Mouse (Mus musculus) heart, postnatal 10 days (tissue): ENCODE results near the gene Tns1. TPM values are rescaled to one million over a fixed set of nuclear protein-coding genes. Genes with fewer than 3 reads are reported as not detected.

Experiments
- DNase-seq, 2 experiments: peaks; one replicate each; pipeline ENCODE4 v3.0.0; 2021
- intact Hi-C: fragments of 180-260 bp; cut with DNase I; formaldehyde crosslinking; loops from one replicate; pipeline ENCODE4 v1.15.1; 2025
- total RNA-seq, 2 experiments: library from RNA; stranded (reverse); gene quantifications; 2 replicates each; pipeline ENCODE4 v1.2.3; 2021

Gene Tns1
- total RNA-seq, 2 experiments from 2014 or later, result 532 to 688 TPM

DNA sequence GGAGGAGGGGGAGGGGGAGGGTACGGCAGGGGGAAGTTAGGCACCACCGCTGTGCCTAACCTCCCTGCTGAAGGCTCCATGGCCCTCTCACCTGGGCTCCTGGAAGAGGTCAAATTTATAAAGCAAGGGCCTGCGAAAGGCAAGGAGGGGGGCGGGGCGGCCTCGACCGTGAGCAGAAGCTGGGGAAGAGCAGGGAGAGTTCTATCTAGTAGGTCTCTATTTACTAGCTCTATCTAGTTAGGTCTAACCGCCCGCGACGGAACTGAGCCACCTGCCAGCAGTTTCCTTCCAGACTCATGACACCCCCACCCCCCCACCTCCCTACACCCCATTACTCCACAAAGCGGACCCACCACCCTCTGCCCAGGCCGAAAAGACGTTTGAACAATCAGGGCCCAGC lies 56.4 kb downstream of the Tns1 start:
- intact Hi-C loops, result loop anchor here (2.0 kb wide), 1 partner anchor 29 kb away; no protein-coding TSS in a partner anchor
- no peak for DNase-seq

DNA sequence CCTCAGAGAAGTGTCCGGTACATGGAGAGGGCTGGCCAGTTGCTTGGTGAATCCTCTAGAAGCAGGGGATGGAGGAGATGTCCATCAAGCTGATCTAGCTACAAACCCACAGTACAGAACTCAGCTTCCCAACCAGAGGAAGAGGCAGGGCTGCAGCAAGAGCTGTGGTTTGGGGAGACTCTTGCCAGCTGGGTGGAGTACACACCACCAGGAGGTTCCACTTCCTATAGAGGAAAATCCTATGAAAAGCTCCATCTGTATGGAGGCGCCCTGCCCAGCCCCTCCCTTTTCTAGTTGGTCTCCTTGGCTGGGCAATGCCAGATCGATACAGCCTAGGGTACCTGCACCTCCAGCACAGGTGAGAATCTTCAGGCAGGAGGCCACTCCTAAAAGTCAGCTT lies 57.7 kb downstream of the Tns1 start:
- DNase-seq, result no peak
- intact Hi-C loops, result no loop called here

DNA sequence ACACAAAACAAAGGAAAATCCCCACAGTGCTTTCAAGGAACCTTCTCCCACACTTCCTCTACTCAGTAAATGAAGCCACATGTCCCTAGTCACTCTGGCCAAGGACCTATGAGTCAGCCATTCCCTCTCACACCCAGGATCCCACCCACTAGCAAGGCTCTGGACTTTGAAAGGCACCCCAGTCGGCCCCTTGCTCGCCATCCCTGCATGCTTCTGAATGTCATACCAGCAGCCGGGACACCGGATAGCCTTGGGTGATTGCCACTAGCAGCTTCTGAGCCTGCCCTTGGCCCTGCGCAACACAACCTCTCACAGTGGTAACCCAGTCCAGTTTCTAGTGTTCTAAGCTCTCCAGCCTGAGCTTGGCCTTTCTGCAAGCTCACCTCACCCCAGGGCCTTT lies 58.2 kb downstream of the Tns1 start:
- peak; percentile 74 to 79 for DNase-seq
- intact Hi-C loops, result no loop called here

DNA sequence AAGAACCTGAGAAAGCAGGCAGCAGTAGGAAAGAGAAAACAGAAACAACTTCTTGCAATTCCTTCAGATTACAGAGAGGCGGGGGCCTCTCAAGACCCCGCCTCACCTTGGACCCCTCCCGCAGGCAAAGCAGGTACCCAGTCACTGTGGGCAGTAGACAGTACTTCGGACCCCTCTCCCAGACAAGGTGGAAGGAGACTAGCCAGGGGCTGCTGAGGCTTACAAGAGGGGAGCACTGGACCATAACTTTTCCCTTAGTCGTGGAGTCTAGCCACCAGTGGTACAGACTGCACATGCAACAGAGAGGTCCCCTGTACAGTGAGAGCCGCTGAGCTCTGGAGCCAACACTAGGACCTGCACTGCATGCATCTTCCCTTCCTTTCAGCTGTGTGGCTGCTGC lies 64.2 kb downstream of the Tns1 start:
- no peak for DNase-seq
- intact Hi-C loops, result no loop called here

DNA sequence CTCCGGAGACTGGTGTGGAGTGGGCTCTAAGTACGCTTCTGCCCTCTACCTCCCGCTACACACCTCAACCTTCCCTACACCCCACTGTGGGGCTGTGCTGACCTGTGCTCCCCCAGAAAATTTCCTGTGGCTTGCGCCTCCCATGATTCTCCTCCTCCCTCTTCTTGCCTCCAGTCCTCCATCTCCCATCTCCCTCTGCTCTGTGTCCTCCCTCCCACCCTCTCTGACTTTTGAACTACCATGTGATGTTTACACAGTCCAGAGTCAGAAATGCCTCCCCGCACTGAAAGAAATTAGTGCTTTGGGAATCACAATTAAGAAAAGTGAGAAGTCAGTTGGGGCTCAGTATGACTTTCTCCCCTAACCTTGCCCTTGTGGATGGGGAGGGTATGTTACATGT lies 64.7 kb downstream of the Tns1 start:
- intact Hi-C loops, result no loop called here
- DNase-seq, result no peak

DNA sequence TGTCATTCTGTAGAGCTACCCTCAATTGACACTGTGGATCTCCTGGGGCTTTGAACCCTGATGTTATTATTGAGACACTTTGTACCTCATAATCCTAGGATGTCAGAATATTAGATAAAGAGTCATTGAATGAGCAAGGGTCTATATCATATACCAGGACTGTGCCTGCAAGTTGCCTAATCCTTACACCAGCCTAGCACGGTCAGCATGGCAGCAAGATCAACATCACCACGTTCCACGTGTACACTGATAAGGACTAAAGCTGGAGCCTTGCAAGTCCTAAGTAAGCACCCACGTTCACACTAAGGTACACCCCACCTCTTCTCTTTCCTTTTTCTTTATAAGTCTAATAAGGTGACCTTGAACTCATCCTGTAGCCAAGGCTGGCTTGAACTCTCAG lies 65.5 kb downstream of the Tns1 start:
- intact Hi-C loops, result no loop called here
- no peak for DNase-seq

DNA sequence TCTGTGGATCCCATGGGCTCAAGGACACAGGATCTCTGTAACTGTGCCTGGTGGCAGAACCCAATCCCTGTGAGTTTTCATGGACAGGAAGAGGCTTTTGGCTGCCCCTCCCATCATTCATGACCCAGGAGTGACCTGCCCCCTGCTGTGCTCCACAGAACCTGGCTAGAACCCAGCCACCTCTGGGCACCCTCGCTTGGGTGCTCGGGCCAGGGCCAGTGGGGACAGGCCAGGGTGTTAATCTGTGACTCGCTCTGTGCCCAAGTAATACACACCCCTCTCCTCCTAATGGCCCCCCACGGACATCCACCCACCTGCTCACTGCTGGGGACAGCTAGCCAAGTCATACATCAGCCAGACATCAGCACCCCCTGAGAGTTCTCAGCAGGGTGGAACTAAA lies 65.9 kb downstream of the Tns1 start:
- DNase-seq, result no peak
- intact Hi-C loops, result no loop called here

DNA sequence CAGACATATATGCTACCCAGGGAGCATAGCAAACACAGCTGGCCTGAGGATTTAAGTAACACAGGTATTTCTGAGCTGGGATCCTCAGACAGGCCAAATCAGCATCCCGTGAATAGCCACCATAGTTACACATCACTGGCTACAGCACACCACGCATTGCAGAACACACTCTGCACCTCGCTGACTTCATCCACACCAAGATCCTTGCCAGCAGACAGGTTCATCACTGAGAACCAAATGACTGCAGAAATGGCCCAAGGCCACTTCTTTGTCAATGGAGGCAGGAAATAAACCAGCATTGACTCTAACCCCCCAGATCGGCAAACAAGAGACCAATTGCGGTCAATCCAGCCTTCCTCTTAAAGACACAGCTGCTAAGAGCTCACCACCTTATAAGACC lies 66.7 kb downstream of the Tns1 start:
- intact Hi-C loops, result no loop called here

DNA sequence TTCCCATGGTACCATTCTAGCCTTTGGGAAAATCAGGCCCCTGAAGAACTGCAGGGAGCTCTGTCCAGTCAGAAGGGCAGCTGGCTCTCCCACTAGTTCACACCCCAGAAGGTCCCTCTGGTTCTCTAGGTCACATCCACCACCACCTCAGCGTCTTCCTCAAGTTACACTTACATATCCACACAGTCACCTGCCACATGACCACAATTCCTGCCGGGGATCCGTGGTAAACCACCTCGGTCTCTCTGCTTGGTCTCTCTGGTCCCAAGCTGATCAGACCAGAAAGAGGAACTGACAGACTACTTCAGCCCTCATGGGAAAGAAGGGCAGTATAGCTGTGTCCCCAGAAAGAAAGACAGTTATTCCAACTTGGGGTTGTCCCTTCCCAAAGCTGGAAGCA lies 68.7 kb downstream of the Tns1 start:
- no peak for DNase-seq

More for the DNA sequence above, 66.7 kb downstream of the Tns1 start:
- no peak for DNase-seq

DNA sequence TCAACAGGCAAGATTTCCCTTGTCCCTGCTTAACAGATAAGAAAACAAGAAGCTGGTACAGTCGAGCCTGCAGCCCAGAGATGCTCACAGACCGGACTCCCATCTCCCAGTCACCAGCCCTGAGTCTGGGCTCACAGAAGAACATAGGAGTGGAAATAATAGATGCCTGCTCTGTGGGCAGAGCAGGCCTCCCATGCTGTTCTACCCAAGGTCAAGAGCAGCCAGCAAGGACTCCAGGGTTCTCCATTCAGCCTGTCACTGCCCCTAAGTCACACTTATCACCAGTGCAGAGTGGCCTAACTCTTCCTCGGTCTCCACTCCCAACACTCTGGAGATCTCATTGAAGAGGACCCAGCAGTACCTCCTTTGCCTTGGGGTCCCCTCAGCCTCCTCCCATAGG lies 69.8 kb downstream of the Tns1 start:
- intact Hi-C loops, result no loop called here
- no peak for DNase-seq

More for the DNA sequence above, 68.7 kb downstream of the Tns1 start:
- intact Hi-C loops, result no loop called here

DNA sequence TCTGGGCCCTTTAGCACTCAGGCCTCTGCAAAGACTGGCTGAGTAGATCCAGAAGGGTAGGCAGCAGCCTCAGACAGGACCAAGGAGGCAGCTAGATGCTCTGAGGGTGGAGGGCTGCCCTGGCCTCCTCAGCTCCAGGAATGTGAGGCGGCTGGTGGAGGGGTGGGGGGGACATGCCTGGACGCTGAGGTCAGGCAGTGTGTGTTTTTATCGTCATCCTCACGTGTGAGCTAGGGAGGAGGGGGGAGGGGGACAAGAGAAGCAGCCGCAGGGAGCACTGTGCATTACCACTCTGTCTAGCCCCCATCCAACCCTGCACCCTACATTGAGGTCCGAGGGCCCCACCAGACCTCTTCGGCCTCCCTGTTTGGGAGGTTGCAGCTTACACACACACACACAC lies 70.2 kb downstream of the Tns1 start:
- no peak for DNase-seq
- intact Hi-C loops, result no loop called here

DNA sequence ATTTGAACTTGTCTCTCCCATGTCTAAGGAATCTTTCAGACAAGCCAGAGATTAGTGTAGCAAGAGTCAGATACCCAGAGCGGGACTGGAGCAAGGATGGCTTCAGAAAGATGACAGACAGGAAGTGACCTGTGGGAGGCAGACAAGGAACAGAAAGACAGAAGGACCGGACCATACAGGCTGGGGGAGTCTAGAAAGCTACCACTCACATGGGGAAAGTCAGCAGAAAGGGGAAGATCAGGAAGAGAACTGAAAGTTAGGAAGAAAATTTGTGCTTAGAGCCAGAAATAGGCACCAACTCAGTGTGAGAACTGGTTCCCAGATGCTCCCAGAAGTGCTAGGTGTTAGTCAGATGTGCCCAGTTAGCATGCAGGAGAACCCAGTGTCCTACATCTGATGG lies 71.2 kb downstream of the Tns1 start:
- intact Hi-C loops, result no loop called here
- no peak for DNase-seq

DNA sequence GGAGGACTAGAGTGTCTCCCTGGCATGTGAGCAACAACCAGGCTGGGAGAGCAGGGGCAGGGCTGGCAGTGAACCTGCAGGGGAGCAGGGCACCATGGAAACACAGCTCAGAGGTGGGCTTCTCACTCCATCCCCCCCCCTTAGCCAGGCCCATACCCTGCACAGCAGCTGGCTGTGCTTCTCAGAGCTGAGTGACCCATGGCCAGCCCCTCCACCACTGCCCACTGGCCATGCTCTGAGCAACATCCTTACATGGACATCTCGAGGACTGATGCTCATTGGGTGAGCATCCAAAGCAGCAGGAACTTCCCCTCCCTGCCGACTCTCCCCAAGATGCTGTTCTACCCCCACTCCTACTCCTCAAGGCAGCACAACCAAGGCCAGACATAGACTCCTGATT lies 72.9 kb downstream of the Tns1 start:
- DNase-seq, result no peak
- intact Hi-C loops, result no loop called here

DNA sequence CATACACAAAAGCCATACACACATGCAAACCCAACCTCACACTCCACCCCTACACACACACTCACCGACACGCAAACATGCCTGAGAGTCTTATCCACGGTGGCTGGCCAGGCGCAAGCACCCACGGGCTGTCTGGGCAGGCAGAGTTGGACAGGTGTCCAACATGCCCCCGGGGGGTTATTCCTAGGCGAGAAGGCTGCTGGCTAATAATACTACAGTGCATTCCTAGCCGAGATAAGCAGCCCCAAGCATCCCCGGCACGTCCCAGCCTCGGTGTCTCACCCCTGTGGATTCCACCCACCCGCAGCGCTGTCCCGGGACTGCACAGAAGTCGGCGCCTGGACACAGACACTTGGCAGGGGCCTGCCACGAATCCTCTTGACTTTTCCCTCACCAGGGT lies 74.8 kb downstream of the Tns1 start:
- DNase-seq, result peak; percentile 82 to 86
- intact Hi-C loops, result no loop called here

DNA sequence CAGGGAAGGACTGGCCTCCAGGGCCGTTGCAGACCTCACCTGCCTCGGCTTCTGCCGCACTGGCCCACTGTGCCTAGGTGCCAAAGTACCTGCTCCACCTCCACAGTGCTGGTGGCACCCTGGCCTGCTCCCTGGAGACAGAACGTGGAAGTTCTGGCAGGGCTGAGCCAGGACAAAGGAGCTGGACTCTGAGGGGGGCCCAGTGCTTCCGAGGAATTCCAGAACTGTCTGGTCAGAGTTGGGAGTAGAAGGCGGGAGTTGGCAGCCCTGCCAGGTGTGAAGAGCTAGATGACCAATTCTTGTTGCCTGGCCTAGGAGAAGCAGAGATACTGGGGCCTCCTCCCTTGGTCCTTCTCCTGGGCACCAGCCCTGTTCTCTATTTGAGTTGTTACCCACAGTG lies 76.5 kb downstream of the Tns1 start:
- intact Hi-C loops, result no loop called here
- DNase-seq, result no peak

DNA sequence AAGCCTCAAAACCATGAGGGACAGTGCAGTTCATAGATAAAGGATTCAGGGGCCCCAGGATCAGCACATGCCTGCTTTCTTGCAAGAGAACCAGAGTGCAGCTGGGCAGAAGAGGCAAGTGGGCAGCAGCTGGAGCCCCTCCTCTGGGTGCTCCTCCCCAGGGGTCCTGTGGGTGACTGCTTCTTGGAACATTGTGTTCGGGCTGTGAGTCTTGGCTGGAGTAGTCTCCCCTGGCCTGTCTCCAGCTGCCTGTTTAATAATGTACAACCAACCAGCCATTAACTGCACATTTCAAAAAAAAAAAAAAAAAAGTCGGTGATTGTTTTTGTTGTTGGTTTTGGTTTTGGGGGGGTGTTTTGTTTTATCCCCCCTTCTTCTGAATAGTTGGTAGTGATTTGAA lies 76.9 kb downstream of the Tns1 start:
- DNase-seq, result no peak
- intact Hi-C loops, result no loop called here

DNA sequence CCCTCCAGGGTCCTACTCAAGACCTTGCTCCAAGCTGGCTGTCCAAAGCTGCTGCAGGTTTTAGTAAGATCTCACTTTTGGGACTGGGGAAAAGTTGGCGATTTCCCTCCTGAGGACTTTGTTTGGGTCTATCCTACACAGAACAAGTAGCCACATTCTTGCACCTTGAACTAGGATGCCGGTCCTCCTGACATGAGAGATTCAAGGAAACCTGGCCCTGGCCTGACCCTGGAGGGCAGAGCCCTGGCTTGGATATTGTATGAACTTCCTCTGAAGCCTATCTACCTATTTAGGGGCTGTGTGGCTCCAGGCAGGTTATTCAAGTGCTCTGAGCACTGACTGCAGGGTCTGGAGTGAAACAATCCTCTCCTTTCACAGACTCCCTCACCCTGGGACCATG lies 79.2 kb downstream of the Tns1 start:
- intact Hi-C loops, result no loop called here
- DNase-seq, result no peak

DNA sequence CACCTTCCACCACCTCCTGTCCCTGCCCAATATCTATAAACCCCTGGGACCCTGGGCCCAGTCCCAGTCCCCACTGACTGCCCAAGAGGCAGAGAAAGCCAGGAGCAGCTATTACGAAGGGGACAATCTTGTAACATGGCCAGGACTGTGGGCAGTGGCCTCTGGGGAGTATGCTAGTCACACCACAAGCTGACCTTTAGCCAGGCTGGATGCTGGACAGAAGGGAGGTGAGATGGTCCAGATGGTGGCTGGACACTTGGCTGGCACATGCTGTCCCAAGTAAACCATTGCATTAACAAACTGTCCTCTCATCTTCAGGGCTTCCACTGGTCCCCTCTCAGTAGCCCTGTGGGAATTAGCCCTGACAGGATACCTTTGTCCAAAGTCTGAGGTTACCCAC lies 79.8 kb downstream of the Tns1 start:
- DNase-seq, result no peak
- intact Hi-C loops, result no loop called here

DNA sequence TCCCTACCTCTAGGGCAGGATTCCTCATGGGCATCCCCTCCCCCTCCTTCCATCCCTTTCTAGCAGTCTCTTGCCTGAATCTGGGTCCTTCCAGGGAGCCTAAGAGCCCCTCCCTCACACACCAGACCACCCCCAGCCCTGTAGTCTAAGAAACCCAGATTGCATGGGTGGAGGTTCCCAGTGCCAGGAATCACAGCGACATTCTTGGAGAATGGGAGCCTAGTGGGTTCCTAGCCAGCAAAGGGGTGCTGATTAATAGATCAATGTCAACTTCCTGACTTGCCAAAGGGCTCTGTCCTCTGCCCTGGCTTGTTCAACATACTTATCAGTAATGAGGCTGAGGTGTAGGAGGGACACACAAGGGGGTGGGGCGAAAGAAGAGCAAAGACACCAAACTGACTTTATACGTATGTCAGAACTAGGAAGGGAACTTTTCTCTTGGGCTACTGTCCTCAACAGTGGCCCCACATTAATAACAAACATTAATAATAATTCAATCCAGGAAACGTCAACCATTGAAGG lies 80.6 kb downstream of the Tns1 start:
- intact Hi-C loops, result no loop called here
- no peak for DNase-seq

DNA sequence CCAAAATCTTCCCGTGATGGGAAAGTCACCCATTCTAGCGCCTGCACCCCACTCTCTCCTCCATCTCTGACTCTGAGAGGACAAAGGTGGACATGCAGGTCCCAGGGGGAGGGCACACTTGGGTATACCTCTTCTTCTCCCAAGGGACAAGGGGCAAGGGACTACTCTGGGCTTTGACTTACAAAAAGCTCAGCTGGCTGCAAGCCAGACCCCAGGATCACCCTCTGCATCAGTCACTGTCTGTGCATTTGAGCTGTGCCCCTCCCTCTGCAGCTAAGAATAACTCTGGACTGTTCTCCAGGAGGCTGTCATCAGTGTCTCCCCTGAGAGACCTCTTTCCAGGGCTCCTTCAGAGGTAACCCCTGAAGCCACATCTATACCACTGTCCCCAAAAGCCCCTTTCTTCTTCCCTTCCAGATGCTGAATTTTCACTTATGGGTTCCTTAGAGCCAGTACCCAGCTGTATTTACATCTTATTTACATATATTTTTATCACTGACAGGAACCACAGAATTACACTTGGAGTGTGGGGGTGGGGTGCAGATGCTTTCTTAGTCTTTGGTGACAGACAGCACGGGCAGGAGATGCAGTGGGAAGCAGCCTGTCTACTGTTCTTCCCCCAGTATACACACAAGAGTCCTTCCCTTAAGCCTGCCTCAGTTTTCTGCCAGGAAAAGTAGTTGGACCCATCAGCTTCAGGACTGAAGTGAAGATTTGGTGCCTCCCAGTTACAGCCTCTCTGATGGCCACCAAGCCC lies 81.4 kb downstream of the Tns1 start:
- DNase-seq, result no peak
- intact Hi-C loops, result no loop called here

DNA sequence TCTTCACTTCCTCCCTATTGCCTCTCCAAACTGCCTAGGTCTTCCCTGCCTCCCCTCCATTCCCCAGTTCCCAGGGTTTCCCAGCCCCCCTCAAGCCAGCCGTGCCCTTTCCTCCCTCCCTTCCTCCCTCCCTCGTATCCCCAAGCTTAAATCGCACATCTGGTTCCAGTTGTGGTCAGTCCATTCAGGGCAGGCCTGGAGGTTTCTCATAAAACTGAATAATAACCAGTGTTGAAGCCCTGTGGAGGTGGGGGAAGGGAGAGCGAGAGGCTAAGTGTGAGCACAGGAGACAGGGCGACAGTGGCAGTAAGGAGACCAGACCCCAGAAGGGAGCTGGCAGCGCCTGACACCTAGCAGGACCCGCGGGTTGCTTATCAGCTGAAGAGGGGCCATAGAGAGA lies 82.6 kb downstream of the Tns1 start:
- intact Hi-C loops, result no loop called here
- no peak for DNase-seq

DNA sequence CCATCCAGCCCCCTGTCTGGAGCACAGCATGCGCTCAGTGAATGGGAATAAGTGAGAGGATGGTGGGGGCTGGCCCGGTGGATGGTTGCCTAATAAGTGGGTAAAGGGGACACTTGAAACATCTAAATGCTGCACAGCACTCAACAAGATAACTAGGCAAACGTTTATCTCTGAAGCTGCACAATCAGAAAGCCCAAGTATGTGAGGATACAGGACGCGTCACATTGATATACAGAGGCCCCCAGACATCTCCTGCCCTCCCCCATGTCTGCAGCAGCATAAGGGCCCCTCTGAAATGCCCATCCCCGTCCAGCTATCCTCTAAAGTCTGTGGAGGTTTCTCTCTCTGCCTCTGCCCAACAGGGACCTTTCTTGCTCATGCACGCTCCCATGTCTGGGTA lies 83.1 kb downstream of the Tns1 start:
- no peak for DNase-seq
- intact Hi-C loops, result no loop called here
